Comparison of ENCODE assay signal across 7 mouse cellular contexts in genomic region chr17:33930280-33931158, GRCm38 (mm10). TPM values are rescaled to one million over a fixed set of nuclear protein-coding genes. Genes with fewer than 3 reads are reported as not detected.
DNase-seq lines count a peak whose midpoint lies in the region; TF ChIP-seq lines count a peak whose summit lies in the region.

No protein-coding gene starts in this region.

- H3K27me3 ChIP-seq in ES-Bruce4 (ENCODE audit: control insufficient read depth, insufficient read depth, low read length, poor library complexity, severe bottlenecking) = no peaks in the 10 kb centered on the region

- TF ChIP-seq CTCF in ES-Bruce4 (IDR thresholded peaks at IDR 0.05; ENCODE audit: low read depth, low read length) = no peak
- TF ChIP-seq CTCF in embryonic fibroblast, embryonic 13.5 days (IDR thresholded peaks at IDR 0.05; ENCODE audit: borderline replicate concordance, insufficient read depth, low read length) = no peak

- H3K27ac ChIP-seq in ES-Bruce4 (ENCODE audit: insufficient read depth, low read length) = peak overlapping the region; percentile 35; the same call in 1 of the 2 replicates
- 0 out of 2 replicates have a peak overlapping the region, but pooled peaks have one; percentile 36 for H3K27ac ChIP-seq in embryonic fibroblast, embryonic 13.5 days (ENCODE audit: insufficient read depth, low read length)

- no peaks in the 10 kb centered on the region for H3K36me3 ChIP-seq in ES-Bruce4 (ENCODE audit: control insufficient read depth, insufficient read depth, low read length, poor library complexity, severe bottlenecking)

- H3K4me3 ChIP-seq in ES-Bruce4 (ENCODE audit: low read depth, low read length) = peak overlapping the region; percentile 91
- peak overlapping the region; percentile 77 for H3K4me3 ChIP-seq in embryonic fibroblast, embryonic 13.5 days (ENCODE audit: insufficient read depth, low read length)

- TF ChIP-seq POLR2A in ES-Bruce4 (IDR thresholded peaks at IDR 0.05; ENCODE audit: insufficient read depth, low read length) = no peak
- 0 out of 2 replicates have a peak, but pooled peaks have one; percentile 5 for TF ChIP-seq POLR2A in embryonic fibroblast, embryonic 13.5 days (IDR thresholded peaks at IDR 0.05; ENCODE audit: low read depth, low read length)

- peak overlapping the region; percentile 91 for H3K9ac ChIP-seq in ES-Bruce4 (ENCODE audit: low read depth, poor library complexity, severe bottlenecking)

- no peaks in the 10 kb centered on the region for H3K9me3 ChIP-seq in ES-Bruce4 (replicated peaks; ENCODE audit: control insufficient read depth, insufficient read depth, low read length, poor library complexity, severe bottlenecking)

- peak; percentile 72 for DNase-seq in adrenal gland, adult 8-10 months
- DNase-seq in heart, postnatal 4 days = peak; percentile 51
- DNase-seq in layer of hippocampus, adult 9-11 months = peak; percentile 82
- peak; percentile 76 for DNase-seq in lung, postnatal 25 days (ENCODE audit: low spot score)
- DNase-seq in right cerebral cortex, postnatal 14 days = peak; percentile 43

- no peak for TF ChIP-seq EP300 in ES-Bruce4 (IDR thresholded peaks at IDR 0.05; ENCODE audit: insufficient read depth, low read depth, low read length)

- peaks cover 2% of the 10 kb centered on the region for H3K4me1 ChIP-seq in ES-Bruce4 (ENCODE audit: control insufficient read depth, insufficient read depth, low read length)
- no peaks in the 10 kb centered on the region for H3K4me1 ChIP-seq in embryonic fibroblast, embryonic 13.5 days (ENCODE audit: control insufficient read depth, insufficient read depth, low read length)

RNA-seq across cellular contexts. Expression of gene Rgl2, which starts 1.2 kb away (rescaled TPM):
- 34.7 and 37.5 TPM in 2 replicates for polyA plus RNA-seq in ES-Bruce4 (2011; ENCODE audit: insufficient read depth, insufficient read length, low read depth, missing spikeins)
- total RNA-seq in adrenal gland, adult 8-10 months (2022) = 10 to 100 TPM; 42.1 to 76.2 (median 60.1) TPM
- 36.1 and 45.1 TPM in 2 replicates for polyA plus RNA-seq in embryonic fibroblast, embryonic 13.5 days (2011; ENCODE audit: insufficient read length, low read depth, missing spikeins)
- 10 to 100 TPM; 56.5 to 58.1 TPM for total RNA-seq in heart, postnatal 4 days (2021)

RNA-seq across cellular contexts. Expression of gene Pfdn6, which starts 9.6 kb away (rescaled TPM):
- 146 and 152 TPM in 2 replicates for polyA plus RNA-seq in ES-Bruce4 (2011; ENCODE audit: insufficient read depth, insufficient read length, low read depth, missing spikeins)
- total RNA-seq in adrenal gland, adult 8-10 months (2022) = 100 to 1,000 TPM in 1 of 4 experiments, 10 to 100 TPM in 3; 74.1 to 119 (median 79.6) TPM
- polyA plus RNA-seq in embryonic fibroblast, embryonic 13.5 days (2011; ENCODE audit: insufficient read length, low read depth, missing spikeins) = 80.7 and 87.8 TPM in 2 replicates
- 10 to 100 TPM; 78.0 to 79.5 TPM for total RNA-seq in heart, postnatal 4 days (2021)

RNA-seq across cellular contexts. Expression of gene Wdr46, which starts 9.9 kb away (rescaled TPM):
- 25.3 and 30.2 TPM in 2 replicates for polyA plus RNA-seq in ES-Bruce4 (2011; ENCODE audit: insufficient read depth, insufficient read length, low read depth, missing spikeins)
- 10 to 100 TPM; 30.0 to 43.8 (median 35.1) TPM for total RNA-seq in adrenal gland, adult 8-10 months (2022)
- polyA plus RNA-seq in embryonic fibroblast, embryonic 13.5 days (2011; ENCODE audit: insufficient read length, low read depth, missing spikeins) = 20.3 and 20.5 TPM in 2 replicates
- 10 to 100 TPM; 13.3 to 14.4 TPM for total RNA-seq in heart, postnatal 4 days (2021)

RNA-seq across cellular contexts. Expression of gene Zbtb22, which starts 14.8 kb away (rescaled TPM):
- polyA plus RNA-seq in ES-Bruce4 (2011; ENCODE audit: insufficient read depth, insufficient read length, low read depth, missing spikeins) = 14.8 and 20.7 TPM in 2 replicates
- total RNA-seq in adrenal gland, adult 8-10 months (2022) = 10 to 100 TPM; 35.3 to 39.7 (median 37.5) TPM
- polyA plus RNA-seq in embryonic fibroblast, embryonic 13.5 days (2011; ENCODE audit: insufficient read length, low read depth, missing spikeins) = 20.3 and 22.2 TPM in 2 replicates
- 10 to 100 TPM; 34.3 to 35.8 TPM for total RNA-seq in heart, postnatal 4 days (2021)

RNA-seq across cellular contexts. Expression of gene Tapbp, which starts 14.8 kb away (rescaled TPM):
- polyA plus RNA-seq in ES-Bruce4 (2011; ENCODE audit: insufficient read depth, insufficient read length, low read depth, missing spikeins) = 81.0 and 97.3 TPM in 2 replicates
- total RNA-seq in adrenal gland, adult 8-10 months (2022) = 100 to 1,000 TPM; 195 to 259 (median 213) TPM
- polyA plus RNA-seq in embryonic fibroblast, embryonic 13.5 days (2011; ENCODE audit: insufficient read length, low read depth, missing spikeins) = 61.4 and 91.2 TPM in 2 replicates
- 10 to 100 TPM; 72.3 to 78.5 TPM for total RNA-seq in heart, postnatal 4 days (2021)

Comparison
In these comparisons a context has a peak if more than half of its experiments do, and no peak if none do; other contexts are left out.
1. Peak in every context shown above with its lines: DNase-seq, H3K4me3 ChIP-seq and H3K27ac ChIP-seq.